Mouse (Mus musculus): ENCODE results near the gene Dock3.

Dock3 gene

GRCm38 (mm10) chr9:107231539-107232139 lies at the start of gene Dock3:
Gene Dock3, minus strand, starts transcription at chr9:107231909.
- DNase-seq = peak; percentile 48

- no peak for DNase-seq
Measured at GRCm38 (mm10) chr9:107280322-107281027, 48.8 kb upstream of the Dock3 start.

GRCm38 (mm10) chr9:107279378-107280321 lies 47.9 kb upstream of the Dock3 start:
- peak; percentile 71 for DNase-seq

GRCm38 (mm10) chr9:107278527-107279377 lies 47.0 kb upstream of the Dock3 start:
- DNase-seq = peak; percentile 50

- DNase-seq = no peak
Measured at GRCm38 (mm10) chr9:107278126-107278525, 46.4 kb upstream of the Dock3 start.

- DNase-seq = no peak
Measured at GRCm38 (mm10) chr9:107277603-107278002, 45.9 kb upstream of the Dock3 start.

GRCm38 (mm10) chr9:107275710-107276109 lies 44.0 kb upstream of the Dock3 start:
- no peak for DNase-seq

- no peak for DNase-seq
Measured at GRCm38 (mm10) chr9:107274751-107275150, 43.0 kb upstream of the Dock3 start.

GRCm38 (mm10) chr9:107273184-107273583 lies 41.5 kb upstream of the Dock3 start:
- no peak for DNase-seq

- DNase-seq = no peak
Measured at GRCm38 (mm10) chr9:107272284-107272683, 40.6 kb upstream of the Dock3 start.

GRCm38 (mm10) chr9:107271177-107271938 lies 39.6 kb upstream of the Dock3 start:
- DNase-seq = no peak

- no peak for DNase-seq
Measured at GRCm38 (mm10) chr9:107269772-107270171, 38.1 kb upstream of the Dock3 start.

- no peak for DNase-seq
Measured at GRCm38 (mm10) chr9:107267721-107268402, 36.2 kb upstream of the Dock3 start.

GRCm38 (mm10) chr9:107267028-107267427 lies 35.3 kb upstream of the Dock3 start:
- DNase-seq = no peak

GRCm38 (mm10) chr9:107264731-107265130 lies 33.0 kb upstream of the Dock3 start:
- no peak for DNase-seq

- DNase-seq = no peak
Measured at GRCm38 (mm10) chr9:107263912-107264311, 32.2 kb upstream of the Dock3 start.

- DNase-seq = no peak
Measured at GRCm38 (mm10) chr9:107262375-107262774, 30.7 kb upstream of the Dock3 start.

- DNase-seq = no peak
Measured at GRCm38 (mm10) chr9:107261792-107262191, 30.1 kb upstream of the Dock3 start.

- no peak for DNase-seq
Measured at GRCm38 (mm10) chr9:107260836-107261235, 29.1 kb upstream of the Dock3 start.

- no peak for DNase-seq
Measured at GRCm38 (mm10) chr9:107260429-107260828, 28.7 kb upstream of the Dock3 start.

- peak; percentile 38 for DNase-seq
Measured at GRCm38 (mm10) chr9:107259571-107259970, 27.9 kb upstream of the Dock3 start.

All from lung, postnatal 10 days (tissue).